Mouse (Mus musculus) mammary gland, adult 2 months (tissue): Measurements from ENCODE around the gene Olfr921. TPM values are rescaled to one million over a fixed set of nuclear protein-coding genes. Genes with fewer than 3 reads are reported as not detected.

Source experiments
- polyA plus RNA-seq: library from polyadenylated mRNA; depleted of rRNA; stranded (reverse); fragments of >200 nt; gene quantifications from 2 replicates; pipeline ENCODE4 v1.2.3, GENCODE M21; 2012; ENCODE audit warnings: low replicate concordance; rRNA removed

The Olfr921 gene
- polyA plus RNA-seq = not detected in 2 replicates

GRCm38 (mm10) chr9:38772768-38773167, at the start of gene Olfr921:
Olfr921 (plus strand) TSS chr9:38773068.

DNA sequence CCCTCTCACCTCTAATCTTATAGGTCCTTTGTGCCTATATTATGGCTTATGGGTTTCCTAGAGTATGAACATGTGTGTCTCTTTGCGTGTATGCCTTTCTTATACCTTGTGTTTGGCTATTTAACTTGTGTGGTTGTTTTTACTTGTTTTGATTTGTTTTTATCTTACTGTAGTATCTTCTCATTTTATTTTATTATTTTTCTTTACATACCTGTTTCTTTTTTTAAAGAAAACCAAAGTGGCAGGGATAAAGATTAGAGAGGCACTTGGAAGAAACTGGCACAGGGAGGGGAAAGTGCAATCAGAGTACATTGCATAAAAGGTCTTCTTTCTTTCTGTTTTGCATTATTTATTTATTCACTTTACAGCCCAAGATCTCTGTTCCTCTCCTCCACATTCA, 20.9 kb upstream of the Olfr921 start, which contains the start of gene Olfr920:
TSS of gene Olfr920 (plus strand) at position 301 of the 400 bp plus-strand sequence.

DNA sequence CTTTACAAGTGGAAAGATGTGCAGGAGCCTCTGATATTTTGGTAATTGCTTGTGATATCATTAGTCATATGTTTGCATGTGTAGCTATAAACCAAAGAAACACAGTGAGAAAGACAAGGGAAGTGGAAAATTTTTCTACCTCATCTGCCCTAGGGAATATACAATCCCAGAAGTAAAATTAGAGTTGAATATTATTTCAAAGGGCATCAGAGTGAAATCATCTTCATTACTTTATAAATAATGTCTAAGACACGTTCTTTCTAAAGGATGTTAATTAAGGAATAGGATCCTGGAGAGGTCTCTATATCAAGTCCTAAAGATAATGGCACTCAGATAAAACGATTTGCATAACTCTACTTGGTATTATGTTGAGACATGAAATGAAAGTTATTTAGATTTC, 41.4 kb downstream of the Olfr921 start, which contains the start of gene Olfr922:
TSS of gene Olfr922 (plus strand) at position 301 of the 400 bp plus-strand sequence.

DNA sequence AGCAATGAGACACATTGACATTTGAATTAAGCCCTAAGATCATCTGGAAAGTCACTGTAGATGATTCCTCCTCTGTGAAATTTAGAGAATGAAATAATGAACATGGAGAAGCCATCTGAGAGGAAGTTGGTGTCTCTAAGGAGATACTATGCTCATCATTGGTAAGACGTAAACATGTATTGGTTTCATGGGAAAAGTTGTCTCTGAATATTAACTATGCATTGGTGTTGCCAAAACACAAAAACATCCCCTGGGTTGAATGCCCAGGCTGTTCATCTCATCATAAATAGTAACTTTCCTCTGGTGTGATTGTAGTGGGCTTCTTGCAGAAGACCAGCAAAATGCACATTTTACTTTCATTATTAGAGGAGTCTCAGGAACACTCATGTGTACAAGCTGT, 53.4 kb downstream of the Olfr921 start, which contains the start of gene Olfr923:
TSS of gene Olfr923 (plus strand) at position 301 of the 400 bp plus-strand sequence.

Other genes with a start within 250 kb of the Olfr921 start
- not detected in 2 replicates for gene Olfr910, start 235.2 kb upstream of the Olfr921 start, polyA plus RNA-seq
- gene Olfr912, start 192.9 kb upstream of the Olfr921 start, polyA plus RNA-seq = not detected in 2 replicates
- gene Olfr913, start 180.3 kb upstream of the Olfr921 start, polyA plus RNA-seq = not detected in 2 replicates
- not detected in 2 replicates for gene Olfr914, start 168.0 kb upstream of the Olfr921 start, polyA plus RNA-seq
- gene Olfr916, start 113.2 kb upstream of the Olfr921 start, polyA plus RNA-seq = not detected in 2 replicates
- gene Olfr917, start 107.2 kb upstream of the Olfr921 start, polyA plus RNA-seq = not detected in 2 replicates
- not detected in 2 replicates for gene Olfr918, start 98.5 kb upstream of the Olfr921 start, polyA plus RNA-seq
- not detected in 2 replicates for gene Olfr919, start 69.4 kb upstream of the Olfr921 start, polyA plus RNA-seq
- gene Vwa5a, start 54.8 kb upstream of the Olfr921 start, polyA plus RNA-seq = 15.3 and 43.0 TPM in 2 replicates
- gene Olfr920, start 20.8 kb upstream of the Olfr921 start, polyA plus RNA-seq = 0.18 and 0.42 TPM in 2 replicates
- gene Olfr922, start 41.5 kb downstream of the Olfr921 start, polyA plus RNA-seq = not detected in 2 replicates
- gene Olfr923, start 53.5 kb downstream of the Olfr921 start, polyA plus RNA-seq = not detected in 2 replicates
- not detected in 2 replicates for gene Olfr924, start 71.4 kb downstream of the Olfr921 start, polyA plus RNA-seq
- not detected in 2 replicates for gene Olfr26, start 82.0 kb downstream of the Olfr921 start, polyA plus RNA-seq
- gene Olfr926, start 104.1 kb downstream of the Olfr921 start, polyA plus RNA-seq = not detected in 2 replicates
- gene Olfr930, start 156.7 kb downstream of the Olfr921 start, polyA plus RNA-seq = not detected in 2 replicates
- not detected in 2 replicates for gene Olfr933, start 199.2 kb downstream of the Olfr921 start, polyA plus RNA-seq
- gene Olfr934, start 215.2 kb downstream of the Olfr921 start, polyA plus RNA-seq = not detected in 2 replicates
- gene Olfr935, start 226.6 kb downstream of the Olfr921 start, polyA plus RNA-seq = not detected in 2 replicates